Mouse (Mus musculus) heart, embryonic 14.5 days (tissue): ENCODE measurements around the gene Pstk. TPM values are rescaled to one million over a fixed set of nuclear protein-coding genes. Genes with fewer than 3 reads are reported as not detected.
"Not testable (repeated sequence)": the region's sequence is repeated elsewhere in the genome, so short reads cannot be mapped to it uniquely, and the experiment has no call there.

Experiments used
- ATAC-seq: fragments of 200-750 bp; cut with Nextera tagmentation; 2 replicates; pipeline ENCODE4 v1.8.0; 2017; ENCODE audit warnings: low read depth, moderate TSS enrichment; ENCODE audit not compliant: insufficient number of reproducible peaks, insufficient read depth, low FRiP score
- H3K27ac ChIP-seq, 2 experiments: fragments of 200-500 bp in 1 of 2; fragments of 300-500 bp in 1 of 2; sonication (generic) in 1 of 2; replicated peaks in 1 of 2; 2 replicates each; pipeline ENCODE4 v1.5.1; 2012 to 2014; ENCODE audit warnings: low read depth in 2 of 2, low read length in 2 of 2, control low read depth in 1 of 2, mild to moderate bottlenecking in 1 of 2, mixed read lengths in 1 of 2; ENCODE audit not compliant: control insufficient read depth in 1 of 2, insufficient read depth in 1 of 2
- H3K27me3 ChIP-seq: fragments of 300-500 bp; sonication (generic); 2 replicates; pipeline ENCODE4 v1.6.1; 2014; ENCODE audit warnings: mild to moderate bottlenecking, low read length, control low read depth; ENCODE audit not compliant: control insufficient read depth, insufficient read depth
- H3K36me3 ChIP-seq: fragments of 300-500 bp; sonication (generic); 2 replicates; pipeline ENCODE4 v1.6.1; 2014; ENCODE audit warnings: mild to moderate bottlenecking, control low read depth, low read length, mixed read lengths; ENCODE audit not compliant: control insufficient read depth, insufficient read depth
- H3K4me1 ChIP-seq, 2 experiments: fragments of 200-500 bp in 1 of 2; fragments of 300-500 bp in 1 of 2; sonication (generic) in 1 of 2; 2 replicates each; pipeline ENCODE4 v1.6.1; 2012 to 2014; ENCODE audit warnings: low read length in 2 of 2, control low read depth in 1 of 2, mixed read lengths in 1 of 2; ENCODE audit not compliant: control insufficient read depth in 2 of 2, insufficient read depth in 2 of 2
- H3K4me2 ChIP-seq: fragments of 300-500 bp; sonication (generic); 2 replicates; pipeline ENCODE4 v1.6.1; 2014; ENCODE audit warnings: mild to moderate bottlenecking, low read length
- H3K4me3 ChIP-seq, 2 experiments: fragments of 200-500 bp in 1 of 2; fragments of 300-500 bp in 1 of 2; sonication (generic) in 1 of 2; 2 replicates each; pipeline ENCODE4 v1.5.1; 2012 to 2014; ENCODE audit warnings: low read length in 2 of 2, mild to moderate bottlenecking in 2 of 2, control low read depth in 1 of 2, low read depth in 1 of 2, moderate library complexity in 1 of 2; ENCODE audit not compliant: control insufficient read depth in 1 of 2, insufficient read depth in 1 of 2
- H3K9ac ChIP-seq: fragments of 300-500 bp; sonication (generic); 2 replicates; pipeline ENCODE4 v1.6.1; 2014; ENCODE audit warnings: mild to moderate bottlenecking, low read length
- H3K9me3 ChIP-seq: fragments of 300-500 bp; sonication (generic); 2 replicates; pipeline ENCODE4 v1.6.1; 2016; ENCODE audit warnings: low read length, control low read depth; ENCODE audit not compliant: control insufficient read depth
- WGBS: fragments of 180-500 bp; shearing (Covaris S2); extraction: QIAGEN DNeasy Blood & Tissue Kit; methylation state at CpG from one replicate; pipeline ENCODE4 v1.1.7; 2014; 5-methylcytosine and 5-hydroxymethylcytosine counted together
- polyA plus RNA-seq: library from polyadenylated mRNA; unstranded; fragments of >200 nt; fragmentation: Nextera tagmentation; extraction: Ambion mirVana; gene quantifications from 2 replicates; pipeline ENCODE4 v1.2.1, GENCODE M21; 2014

The Pstk gene
- polyA plus RNA-seq, 1 experiment from 2014 or later = 98.9 TPM

DNA sequence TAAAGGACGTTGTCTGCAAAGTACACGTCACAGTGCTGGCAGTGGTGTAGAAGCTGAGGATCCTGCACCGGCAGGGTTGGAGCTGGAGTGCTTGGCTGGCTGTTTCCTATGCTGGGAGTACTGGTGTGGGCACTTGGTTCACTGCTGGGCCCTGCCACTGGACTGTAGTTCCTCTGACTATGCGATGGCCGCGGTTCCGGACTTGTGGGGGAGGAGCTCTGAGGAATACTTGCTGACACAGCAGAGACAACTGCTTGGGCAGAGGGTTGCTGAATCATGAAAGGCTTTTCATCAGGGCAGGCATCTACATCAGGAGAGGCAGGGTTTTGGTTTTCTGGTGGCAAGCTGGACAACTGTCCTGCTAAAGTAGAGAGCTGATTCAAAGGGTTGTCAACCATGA lies 20.8 kb downstream of the Pstk start:
- H3K4me1 ChIP-seq, H3K27ac ChIP-seq, H3K4me2 ChIP-seq, H3K27me3 ChIP-seq, H3K4me3 ChIP-seq, H3K9me3 ChIP-seq, H3K9ac ChIP-seq, ATAC-seq: not testable (repeated sequence)
- peaks cover 62% of the 10 kb centered on the region for H3K36me3 ChIP-seq
- 81% methylated on average over 6 of the region's 7 CpGs for WGBS

DNA sequence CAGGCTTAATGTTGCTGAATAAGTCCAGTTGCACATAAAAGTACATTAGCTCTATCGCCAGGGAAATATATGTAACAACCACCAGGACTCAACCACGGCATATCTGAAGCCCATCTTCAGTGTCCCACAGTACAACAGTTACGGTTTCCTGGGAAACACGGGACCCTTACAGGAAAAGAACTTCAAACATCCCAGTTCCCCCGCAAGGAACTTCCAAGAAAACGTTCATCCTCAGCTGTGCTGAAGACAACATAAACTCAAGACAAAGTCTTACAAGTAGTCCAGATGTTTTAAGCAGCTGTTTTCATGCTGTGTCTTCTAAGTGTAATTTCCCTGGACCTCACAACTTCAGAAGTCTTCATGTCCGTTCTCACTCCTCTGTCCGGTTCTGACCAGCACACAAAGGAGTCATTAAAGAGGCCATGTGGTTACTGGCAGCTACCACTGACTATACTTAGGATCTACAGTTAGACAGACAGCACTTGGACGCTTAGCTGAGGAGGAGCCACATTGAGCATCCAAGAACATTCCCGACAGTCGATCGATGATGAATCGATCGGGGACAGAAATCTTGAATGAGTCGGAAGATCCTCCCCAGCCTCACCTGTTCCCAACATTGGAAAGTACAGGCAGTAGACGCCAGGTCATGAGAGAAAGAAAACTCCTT lies 38.5 kb downstream of the Pstk start:
- Histone ChIP-seq H3K27ac (peak overlapping the region in 1 of 2 experiments; percentile 58; a peak in 1 of 4 replicates), H3K9ac (peak overlapping the region; percentile 85), H3K4me2 (peak overlapping the region; percentile 79), H3K27me3 (no peaks in the 10 kb centered on the region), H3K4me3 (peak overlapping the region; percentile 82 to 93), H3K4me1 (peaks cover 3 to 14% of the 10 kb centered on the region in 2 experiments; a peak in 3 of 4 replicates), H3K36me3 (no peaks in the 10 kb centered on the region), H3K9me3 (no peaks in the 10 kb centered on the region)
- no peak for ATAC-seq
- WGBS = 10% methylated on average over 16 of the region's 16 CpGs

DNA sequence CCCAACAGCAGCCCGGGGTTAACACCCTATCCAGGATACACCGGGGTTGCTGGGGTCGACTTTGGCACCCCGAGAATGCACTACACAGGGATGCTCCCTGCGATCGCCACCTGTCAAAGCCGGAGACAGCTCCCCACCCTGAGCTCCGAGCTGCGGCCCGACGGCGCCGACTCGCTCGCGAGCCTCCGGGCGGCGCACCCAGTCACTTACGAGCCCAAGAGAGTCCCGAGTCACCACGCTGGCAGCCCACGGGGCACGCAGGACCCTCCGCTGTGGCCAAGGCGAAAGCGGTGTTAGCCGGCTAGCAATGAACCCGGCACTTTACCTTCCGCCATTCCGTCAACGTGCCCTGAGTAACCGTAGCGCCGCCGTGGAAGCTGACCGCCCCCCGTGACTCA lies 39.0 kb downstream of the Pstk start:
- peak overlapping the region; percentile 82 to 93 for H3K4me3 ChIP-seq
- H3K27ac ChIP-seq = peak overlapping the region; percentile 43 to 58
- H3K4me1 ChIP-seq = peaks cover 3 to 14% of the 10 kb centered on the region in 2 experiments; a peak in 3 of 4 replicates
- H3K27me3 ChIP-seq = no peaks in the 10 kb centered on the region
- H3K4me2 ChIP-seq = peak overlapping the region; percentile 79
- under 1% methylated on average over 38 of the region's 38 CpGs for WGBS
- peak; percentile 52 for ATAC-seq
- H3K9ac ChIP-seq = peak overlapping the region; percentile 85
- H3K36me3 ChIP-seq = no peaks in the 10 kb centered on the region
- H3K9me3 ChIP-seq = no peaks in the 10 kb centered on the region

DNA sequence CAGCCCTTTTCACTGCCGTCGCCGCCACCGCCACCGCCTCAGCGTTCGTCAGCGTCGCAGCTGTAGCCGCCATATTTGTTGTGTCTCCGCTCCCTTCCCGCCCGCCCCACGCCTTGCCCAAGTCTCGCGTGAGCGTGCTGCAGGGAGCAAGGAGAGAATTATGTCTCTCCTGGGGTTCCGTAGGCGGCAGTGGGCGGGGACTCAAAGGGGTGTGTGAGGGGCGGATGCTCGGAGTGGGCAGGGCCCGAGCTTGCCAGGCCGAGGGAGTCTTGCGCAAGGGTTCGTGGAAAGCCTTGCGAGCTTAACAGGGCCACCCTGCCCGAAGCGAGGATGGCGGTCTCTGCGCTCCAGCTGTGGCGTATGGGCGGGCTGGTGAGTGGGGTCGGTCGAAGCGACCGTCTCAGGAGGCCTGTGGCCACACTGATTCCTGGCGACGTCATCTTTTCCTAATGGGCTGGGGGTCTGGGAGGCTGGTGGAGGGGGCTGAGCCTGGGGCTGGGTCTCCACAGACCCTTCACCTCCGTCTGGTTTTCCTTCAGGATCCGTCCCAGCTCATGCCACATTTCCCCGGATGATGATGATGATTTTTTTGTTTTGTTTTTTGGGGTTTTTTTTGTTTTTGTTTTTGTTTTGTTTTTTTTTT lies 39.6 kb downstream of the Pstk start, which contains the start of the genes Ikzf5 and Acadsb:
TSS of gene Ikzf5 (minus strand) at position 106 of the 643 bp plus-strand sequence.
TSS of gene Acadsb (plus strand) at position 186 of the 643 bp plus-strand sequence.
- H3K27ac ChIP-seq = peak within 1 kb of the TSS; percentile 43 to 58
- no peaks in the 10 kb centered on the region for H3K9me3 ChIP-seq
- H3K27me3 ChIP-seq = no peaks in the 10 kb centered on the region
- H3K36me3 ChIP-seq = no peaks in the 10 kb centered on the region
- ATAC-seq = peak; percentile 99
- under 1% methylated on average over 42 of the region's 42 CpGs for WGBS
- H3K4me1 ChIP-seq = peaks cover 3 to 14% of the 10 kb centered on the region in 2 experiments; a peak in 3 of 4 replicates
- peak within 1 kb of the TSS; percentile 79 for H3K4me2 ChIP-seq
- H3K4me3 ChIP-seq = peak within 1 kb of the TSS; percentile 82 to 93
- H3K9ac ChIP-seq = peak within 1 kb of the TSS; percentile 85

GRCm38 (mm10) chr7:131411221-131411940 lies 40.4 kb downstream of the Pstk start:
- Histone ChIP-seq H3K27me3 (no peaks in the 10 kb centered on the region), H3K36me3 (no peaks in the 10 kb centered on the region), H3K27ac (0 out of 4 replicates have a peak overlapping the region, but pooled peaks have one; percentile 0 to 6), H3K4me1 (peaks cover 3 to 14% of the 10 kb centered on the region in 2 experiments; a peak in 3 of 4 replicates), H3K9me3 (no peaks in the 10 kb centered on the region), H3K4me3 (peak overlapping the region; percentile 82 to 93), H3K9ac (peak overlapping the region; percentile 85), H3K4me2 (peak overlapping the region; percentile 79)
- no peak for ATAC-seq
- 39% methylated on average over 10 of the region's 10 CpGs for WGBS

GRCm38 (mm10) chr7:131411941-131412270 lies 41.0 kb downstream of the Pstk start:
- H3K9me3 ChIP-seq = no peaks in the 10 kb centered on the region
- H3K27me3 ChIP-seq = no peaks in the 10 kb centered on the region
- no peak for ATAC-seq
- peak overlapping the region; percentile 79 for H3K4me2 ChIP-seq
- peak overlapping the region in 1 of 2 experiments; percentile 82; a peak in 1 of 4 replicates for H3K4me3 ChIP-seq
- 0 out of 2 replicates have a peak overlapping the region, but pooled peaks have one; percentile 85 for H3K9ac ChIP-seq
- H3K27ac ChIP-seq = no peak overlapping the region
- H3K36me3 ChIP-seq = no peaks in the 10 kb centered on the region
- 51% methylated on average over 2 of the region's 2 CpGs for WGBS
- H3K4me1 ChIP-seq = peaks cover 3 to 14% of the 10 kb centered on the region in 2 experiments; a peak in 3 of 4 replicates

DNA sequence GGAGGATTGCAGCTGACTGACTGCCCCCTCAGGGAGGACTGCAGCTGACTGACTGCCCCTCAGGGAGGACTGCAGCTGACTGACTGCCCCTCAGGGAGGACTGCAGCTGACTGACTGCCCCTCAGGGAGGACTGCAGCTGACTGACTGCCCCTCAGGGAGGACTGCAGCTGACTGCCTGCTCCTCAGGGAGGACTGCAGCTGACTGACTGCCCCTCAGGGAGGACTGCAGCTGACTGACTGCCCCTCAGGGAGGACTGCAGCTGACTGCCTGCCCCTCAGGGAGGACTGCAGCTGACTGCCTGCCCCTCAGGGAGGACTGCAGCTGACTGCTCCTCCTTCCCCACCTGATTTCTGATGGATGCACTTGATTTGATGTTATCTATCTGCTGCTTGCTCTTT lies 45.8 kb downstream of the Pstk start:
- not testable (repeated sequence) for H3K4me1 ChIP-seq, H3K4me3 ChIP-seq, ATAC-seq, H3K9ac ChIP-seq, H3K36me3 ChIP-seq, H3K27ac ChIP-seq, H3K9me3 ChIP-seq, H3K27me3 ChIP-seq, H3K4me2 ChIP-seq
